Mouse (Mus musculus) mature B cell (primary cell): ENCODE data around the gene Gm15517.
"Not testable (repeated sequence)": the region's sequence is repeated elsewhere in the genome, so short reads cannot be mapped to it uniquely, and the experiment has no call there.

Experiments
- in situ Hi-C: fragments of 300-500 bp; cut with MboI; formaldehyde crosslinking; loops from 2 replicates; pipeline ENCODE4 v1.14.3; 2019

Gm15517 gene

GRCm38 (mm10) chr7:44268117-44268516, 6.9 kb downstream of the Gm15517 start:
- in situ Hi-C loops = loop anchor here (25.0 kb wide), 1 partner anchor 219 kb away; the partner anchor contains the start of genes Emc10 and Fam71e1

- in situ Hi-C loops = loop anchor here (25.0 kb wide), 1 partner anchor 218 kb away; the partner anchor contains the start of genes Emc10 and Fam71e1
Observed at GRCm38 (mm10) chr7:44269397-44269796, 8.2 kb downstream of the Gm15517 start.

- in situ Hi-C loops = loop anchor here (25.0 kb wide), 1 partner anchor 216 kb away; the partner anchor contains the start of genes Emc10 and Fam71e1
Observed at GRCm38 (mm10) chr7:44271309-44271708, 10.1 kb downstream of the Gm15517 start.

- in situ Hi-C loops = loop anchor here (25.0 kb wide), 1 partner anchor 215 kb away; the partner anchor contains the start of genes Emc10 and Fam71e1
Observed at GRCm38 (mm10) chr7:44272546-44272945, 11.3 kb downstream of the Gm15517 start.

GRCm38 (mm10) chr7:44273446-44273845, 12.2 kb downstream of the Gm15517 start:
- in situ Hi-C loops = loop anchor here (25.0 kb wide), 1 partner anchor 214 kb away; the partner anchor contains the start of genes Emc10 and Fam71e1

- in situ Hi-C loops = loop anchor here (25.0 kb wide), 1 partner anchor 213 kb away; the partner anchor contains the start of genes Emc10 and Fam71e1
Observed at GRCm38 (mm10) chr7:44274096-44274495, 12.8 kb downstream of the Gm15517 start.

GRCm38 (mm10) chr7:44275546-44275945, 14.3 kb downstream of the Gm15517 start:
- in situ Hi-C loops = no loop called here

GRCm38 (mm10) chr7:44276461-44277249, 15.4 kb downstream of the Gm15517 start:
- in situ Hi-C loops = no loop called here

- in situ Hi-C loops = no loop called here
Observed at GRCm38 (mm10) chr7:44277250-44277622, 16.0 kb downstream of the Gm15517 start.

GRCm38 (mm10) chr7:44280959-44281358, 19.7 kb downstream of the Gm15517 start:
- in situ Hi-C loops = no loop called here

GRCm38 (mm10) chr7:44281586-44281985, 20.3 kb downstream of the Gm15517 start:
- in situ Hi-C loops = no loop called here

GRCm38 (mm10) chr7:44287760-44288159, 26.5 kb downstream of the Gm15517 start:
- in situ Hi-C loops = no loop called here

- in situ Hi-C loops = no loop called here
Observed at GRCm38 (mm10) chr7:44290986-44291385, 29.7 kb downstream of the Gm15517 start.

- in situ Hi-C loops = no loop called here
Observed at GRCm38 (mm10) chr7:44291418-44291817, 30.2 kb downstream of the Gm15517 start.

GRCm38 (mm10) chr7:44297501-44297900, 36.3 kb downstream of the Gm15517 start:
- in situ Hi-C loops = not testable (repeated sequence)

- in situ Hi-C loops = no loop called here
Observed at GRCm38 (mm10) chr7:44303346-44304340, 42.4 kb downstream of the Gm15517 start.

- in situ Hi-C loops = no loop called here
Observed at GRCm38 (mm10) chr7:44304463-44304774, 43.2 kb downstream of the Gm15517 start.

GRCm38 (mm10) chr7:44304775-44305641, 43.8 kb downstream of the Gm15517 start:
- in situ Hi-C loops = no loop called here

- in situ Hi-C loops = no loop called here
Observed at GRCm38 (mm10) chr7:44305686-44306085, 44.4 kb downstream of the Gm15517 start.

GRCm38 (mm10) chr7:44306516-44307240, 45.4 kb downstream of the Gm15517 start, which contains the start of gene Clec11a:
TSS of gene Clec11a (minus strand) at chr7:44306902.
- in situ Hi-C loops = no loop called here
